Comparison of ENCODE assay signal across 1 mouse cellular context in the genomic region with DNA sequence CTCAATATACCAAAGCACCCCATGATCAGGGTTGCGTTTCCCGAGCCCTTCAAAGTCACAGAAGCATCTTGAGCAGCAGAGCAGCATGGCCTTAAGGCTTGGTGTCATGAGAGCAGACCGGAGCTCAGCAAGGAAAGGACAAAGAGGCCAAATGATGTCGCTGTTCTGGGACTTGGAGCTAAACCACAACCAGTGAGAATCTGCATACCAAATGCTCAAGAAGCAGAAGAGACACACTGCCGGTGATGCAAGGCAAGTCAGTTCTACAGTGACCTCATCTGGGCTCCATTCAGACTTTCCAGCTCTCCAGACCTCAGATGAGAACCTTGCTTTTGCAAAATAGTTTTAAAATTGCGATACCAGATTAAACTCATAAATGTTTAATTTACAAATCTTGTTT.
TF ChIP-seq lines count a peak whose summit lies in the region.

No protein-coding gene starts in this region.

TF ChIP-seq in CH12.LX, 34 proteins besides CTCF, POLR2A, EP300 and RAD21 (continued from another document):
- TF ChIP-seq ZC3H11A (IDR thresholded peaks at IDR 0.05; ENCODE audit: low read depth, low read length), result no peak
- peak; percentile 13; the same call in 1 of the 2 replicates for TF ChIP-seq JUND (conservative IDR thresholded peaks at IDR 0.05; ENCODE audit: low read depth, low read length)
- TF ChIP-seq MAZ (IDR thresholded peaks at IDR 0.05; ENCODE audit: low read depth, low read length), result no peak
- no peak for TF ChIP-seq BHLHE40 (IDR thresholded peaks at IDR 0.05; ENCODE audit: low read depth, low read length)
- TF ChIP-seq ZMIZ1 (IDR thresholded peaks at IDR 0.05; ENCODE audit: low read depth, low read length), result no peak
- no peak for TF ChIP-seq CHD2 (IDR thresholded peaks at IDR 0.05; ENCODE audit: low read length)
- TF ChIP-seq POLR2AphosphoS2 (IDR thresholded peaks at IDR 0.05; ENCODE audit: low read depth, low read length), result no peak
- no peak for TF ChIP-seq MXI1 (IDR thresholded peaks at IDR 0.05; ENCODE audit: low read depth, low read length)
- TF ChIP-seq SIN3A (IDR thresholded peaks at IDR 0.05; ENCODE audit: low read length), result no peak
- TF ChIP-seq UBTF (IDR thresholded peaks at IDR 0.05; ENCODE audit: low read depth, low read length), result no peak
- TF ChIP-seq MEF2A (IDR thresholded peaks at IDR 0.05; ENCODE audit: borderline replicate concordance, low read depth, low read length), result no peak
- no peak for TF ChIP-seq RCOR1 (conservative IDR thresholded peaks at IDR 0.05; ENCODE audit: low read depth, low read length)
- no peak for TF ChIP-seq ZKSCAN1 (IDR thresholded peaks at IDR 0.05; ENCODE audit: borderline replicate concordance, low read depth, low read length)
- TF ChIP-seq ELF1 (IDR thresholded peaks at IDR 0.05; ENCODE audit: low read depth, low read length), result no peak
- peak; percentile 60 for TF ChIP-seq ETS1 (conservative IDR thresholded peaks at IDR 0.05; ENCODE audit: low read depth, low read length)
- no peak for TF ChIP-seq USF2 (conservative IDR thresholded peaks at IDR 0.05; ENCODE audit: low read depth, low read length)
- TF ChIP-seq USF1 (IDR thresholded peaks at IDR 0.05; ENCODE audit: low read depth, low read length), result no peak
- no peak for TF ChIP-seq NRF1 (IDR thresholded peaks at IDR 0.05; ENCODE audit: low read depth, low read length)
- no peak for TF ChIP-seq MAX (IDR thresholded peaks at IDR 0.05; ENCODE audit: low read length)
- TF ChIP-seq SMC3 (IDR thresholded peaks at IDR 0.05; ENCODE audit: low read depth, low read length), result peak; percentile 11; the same call in 1 of the 2 replicates
TF ChIP-seq in CH12.LX: peak in this region for 4.
